Mouse (Mus musculus): ENCODE results near the gene Slc5a8. TPM values are rescaled to one million over a fixed set of nuclear protein-coding genes. Genes with fewer than 3 reads are reported as not detected.

Gene Slc5a8
- total RNA-seq, 2 experiments from 2014 or later = 0.09 to 0.16 TPM

GRCm38 (mm10) chr10:88978932-88979331, 93.1 kb downstream of the Slc5a8 start:
- DNase-seq (ENCODE audit: low spot score in 2 of 2) = no peak

Other genes starting within 250 kb of the Slc5a8 start
- gene Spic, start 201.0 kb upstream of the Slc5a8 start, total RNA-seq (2021) = not detected
- 100 to 1,000 TPM; 127 TPM for gene Arl1, start 155.1 kb upstream of the Slc5a8 start, total RNA-seq (2021)
- 10 to 100 TPM; 21.1 to 22.8 TPM for gene Utp20, start 59.2 kb upstream of the Slc5a8 start, total RNA-seq (2021)